Mouse (Mus musculus): Measurements from ENCODE around the gene Zfp458. TPM values are rescaled to one million over a fixed set of nuclear protein-coding genes. Genes with fewer than 3 reads are reported as not detected.
"Not testable (repeated sequence)": the region's sequence is repeated elsewhere in the genome, so short reads cannot be mapped to it uniquely, and the experiment has no call there.

Zfp458 gene
- 0.32 TPM for polyA plus RNA-seq (2012; fragmentation: generic; extraction: Trizol)
- long read RNA-seq, experiment 1, partial matches to known transcripts, result 0 of 1 reads
- long read RNA-seq, experiment 1, other reads (novel, unspliced or antisense), result 0 of 1 reads
- long read RNA-seq, experiment 2, result 0 reads

DNA sequence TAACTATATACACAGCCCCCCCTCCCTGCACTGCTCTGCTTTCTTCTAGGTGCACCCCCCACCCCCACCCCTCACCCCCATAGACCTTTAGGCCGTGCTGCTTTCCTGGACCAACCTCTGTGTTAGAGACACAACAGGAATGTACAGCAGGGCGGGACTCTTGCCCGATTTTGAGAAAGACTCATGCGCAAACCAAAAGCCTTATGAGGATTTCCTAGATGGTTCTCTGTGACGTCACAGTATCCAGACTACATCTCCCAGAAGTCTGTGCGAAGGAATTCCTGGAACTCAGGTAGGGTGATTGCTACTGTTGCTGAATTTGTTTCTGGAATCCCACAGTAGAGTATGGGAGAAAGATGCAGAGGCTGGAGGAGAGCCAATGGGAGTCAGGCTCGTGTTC, at the start of gene Zfp458:
Zfp458 (minus strand) TSS at position 153 of the 400 bp plus-strand sequence.
- H3K79me2 ChIP-seq (ENCODE audit: control insufficient read depth, insufficient read depth), result no peaks in the 10 kb centered on the region
- H3K36me3 ChIP-seq (ENCODE audit: control insufficient read depth, insufficient read depth), result no peaks in the 10 kb centered on the region
- H3K4me3 ChIP-seq (ENCODE audit: insufficient read depth, poor library complexity, severe bottlenecking), result no peak within 1 kb of the TSS
- H3ac ChIP-seq (ENCODE audit: control insufficient read depth, insufficient read length, low read depth), result no peak within 1 kb of the TSS
- TF ChIP-seq CTCF (IDR thresholded peaks at IDR 0.05; ENCODE audit: control insufficient read depth, insufficient read depth, insufficient read length) (no peak), CEBPB (IDR thresholded peaks at IDR 0.05; ENCODE audit: low read depth) (no peak), MYOG (IDR thresholded peaks at IDR 0.05; ENCODE audit: control insufficient read depth, extremely low read depth, insufficient read length) (no peak), MAX (IDR thresholded peaks at IDR 0.05) (no peak), FOSL1 (IDR thresholded peaks at IDR 0.05; ENCODE audit: insufficient read depth, low read length, poor library complexity, severe bottlenecking) (no peak), USF1 (IDR thresholded peaks at IDR 0.05; ENCODE audit: low read depth) (no peak), MYOD1 (IDR thresholded peaks at IDR 0.05; ENCODE audit: control insufficient read depth, insufficient read length, low read depth) (no peak)
- H3K27me3 ChIP-seq (ENCODE audit: control insufficient read depth, insufficient read depth, insufficient read length), result no peaks in the 10 kb centered on the region
- no peaks in the 10 kb centered on the region for H3K79me3 ChIP-seq (ENCODE audit: low read depth)

DNA sequence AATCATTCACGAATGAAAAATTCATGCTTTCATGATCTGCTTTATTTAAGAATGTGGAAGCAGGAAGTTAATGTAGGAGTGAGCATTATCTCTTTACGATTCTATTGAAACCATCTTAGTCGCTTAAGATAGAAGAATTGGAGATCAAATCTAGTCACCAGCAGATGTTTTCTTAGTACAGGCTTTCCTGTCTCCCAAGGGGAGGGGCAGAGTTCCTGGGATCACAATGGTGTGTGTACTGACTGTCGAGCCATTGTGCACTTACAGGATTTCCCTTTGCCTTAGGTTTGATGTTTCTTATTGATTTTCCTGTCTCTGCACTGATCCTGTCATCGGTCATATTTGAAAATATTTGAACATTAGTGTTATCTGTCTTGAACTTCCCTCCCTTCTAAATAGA, 28.5 kb upstream of the Zfp458 start:
- TF ChIP-seq CEBPB (IDR thresholded peaks at IDR 0.05; ENCODE audit: low read depth) (no peak), CTCF (IDR thresholded peaks at IDR 0.05; ENCODE audit: control insufficient read depth, insufficient read depth, insufficient read length) (no peak), MYOG (IDR thresholded peaks at IDR 0.05; ENCODE audit: control insufficient read depth, extremely low read depth, insufficient read length) (no peak), MYOD1 (IDR thresholded peaks at IDR 0.05; ENCODE audit: control insufficient read depth, insufficient read length, low read depth) (no peak), FOSL1 (IDR thresholded peaks at IDR 0.05; ENCODE audit: insufficient read depth, low read length, poor library complexity, severe bottlenecking) (no peak), MAX (IDR thresholded peaks at IDR 0.05) (no peak)
- Histone ChIP-seq H3ac (ENCODE audit: control insufficient read depth, insufficient read length, low read depth) (no peak overlapping the region), H3K36me3 (ENCODE audit: control insufficient read depth, insufficient read depth) (no peaks in the 10 kb centered on the region), H3K79me2 (ENCODE audit: control insufficient read depth, insufficient read depth) (no peaks in the 10 kb centered on the region), H3K79me3 (ENCODE audit: low read depth) (no peaks in the 10 kb centered on the region), H3K27me3 (ENCODE audit: control insufficient read depth, insufficient read depth, insufficient read length) (no peaks in the 10 kb centered on the region), H3K4me3 (ENCODE audit: insufficient read depth, poor library complexity, severe bottlenecking) (no peak overlapping the region)

DNA sequence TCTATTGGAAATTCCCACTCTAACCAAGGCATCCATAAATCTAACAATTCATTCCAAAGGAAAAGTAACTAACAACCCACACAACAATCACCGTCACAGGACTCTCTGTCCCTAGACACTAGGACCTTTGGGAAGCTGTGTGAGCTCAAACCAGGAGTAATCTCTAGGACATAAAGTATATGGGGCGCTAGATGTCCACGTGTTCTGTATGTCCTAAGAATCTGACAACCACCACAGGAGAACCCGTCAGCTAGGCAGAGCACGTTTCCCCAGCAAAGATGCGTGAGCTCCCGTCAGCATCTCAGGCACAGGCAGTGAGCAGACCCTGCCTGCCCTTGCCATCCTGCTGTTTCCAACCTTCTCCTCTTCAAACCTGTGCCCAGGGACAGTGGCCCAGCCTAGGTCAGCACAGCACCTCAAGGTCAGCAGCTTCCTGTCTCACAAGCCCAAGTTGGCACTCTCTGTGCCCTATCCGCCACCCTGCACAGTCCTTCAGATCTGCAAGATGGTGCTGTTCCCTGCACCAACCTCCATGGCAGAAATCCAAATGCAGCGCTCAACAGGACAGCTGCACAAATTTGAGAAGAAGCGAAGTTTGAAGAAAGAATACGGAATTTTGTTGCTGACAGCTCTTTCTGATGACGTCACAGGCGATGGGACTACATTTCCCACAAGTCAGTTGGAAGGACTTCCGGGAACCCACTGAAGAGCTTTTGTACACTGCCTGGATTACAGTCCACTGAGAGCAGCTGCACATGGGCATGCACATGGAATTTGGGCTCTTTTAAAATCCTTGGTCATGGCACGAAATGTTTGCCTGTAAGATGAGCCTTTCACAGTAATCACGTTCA, 27.8 kb upstream of the Zfp458 start, which contains the start of gene Zfp457:
Zfp457 (minus strand) TSS at position 664 of the 851 bp plus-strand sequence.
- H3K27me3 ChIP-seq (ENCODE audit: control insufficient read depth, insufficient read depth, insufficient read length), result no peaks in the 10 kb centered on the region
- H3ac ChIP-seq (ENCODE audit: control insufficient read depth, insufficient read length, low read depth), result peak within 1 kb of the TSS; percentile 86
- no peaks in the 10 kb centered on the region for H3K36me3 ChIP-seq (ENCODE audit: control insufficient read depth, insufficient read depth)
- TF ChIP-seq MAX (IDR thresholded peaks at IDR 0.05) (peak; percentile 39), MYOD1 (IDR thresholded peaks at IDR 0.05; ENCODE audit: control insufficient read depth, insufficient read length, low read depth) (no peak)
- no peaks in the 10 kb centered on the region for H3K79me3 ChIP-seq (ENCODE audit: low read depth)
- peak within 1 kb of the TSS; percentile 42 for H3K4me3 ChIP-seq (ENCODE audit: insufficient read depth, poor library complexity, severe bottlenecking)
- no peaks in the 10 kb centered on the region for H3K79me2 ChIP-seq (ENCODE audit: control insufficient read depth, insufficient read depth)

DNA sequence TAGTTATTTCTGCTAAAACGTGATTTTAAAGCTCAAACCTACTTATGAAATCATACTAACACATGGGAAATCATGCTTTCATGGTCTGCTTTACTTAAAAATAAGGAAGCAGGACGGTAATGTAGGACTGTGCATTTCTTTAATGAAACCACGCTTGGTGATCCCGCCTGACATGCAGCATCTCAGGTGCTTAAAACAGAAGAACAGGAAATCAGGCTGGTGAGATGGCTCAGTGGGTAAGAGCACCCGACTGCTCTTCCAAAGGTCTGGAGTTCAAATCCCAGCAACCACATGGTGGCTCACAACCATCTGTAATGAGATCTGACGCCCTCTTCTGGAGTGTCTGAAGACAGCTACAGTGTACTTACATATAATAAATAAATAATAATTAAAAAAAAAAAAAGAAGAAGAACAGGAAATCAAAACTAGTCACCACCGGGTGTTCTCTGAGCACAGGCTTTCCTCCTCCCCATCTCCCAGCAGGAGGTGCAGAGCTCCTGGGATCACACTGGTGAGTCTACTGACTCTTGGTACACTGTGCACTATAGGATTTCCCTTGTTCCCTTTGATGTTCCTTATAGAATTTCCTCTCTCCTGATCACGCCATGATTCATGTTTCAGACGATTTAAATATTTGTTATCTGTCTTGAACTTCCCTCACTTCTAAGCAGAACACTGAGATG, 8.7 kb downstream of the Zfp458 start:
- H3K79me2 ChIP-seq (ENCODE audit: control insufficient read depth, insufficient read depth); H3K79me3 ChIP-seq (ENCODE audit: low read depth): not testable (repeated sequence)

DNA sequence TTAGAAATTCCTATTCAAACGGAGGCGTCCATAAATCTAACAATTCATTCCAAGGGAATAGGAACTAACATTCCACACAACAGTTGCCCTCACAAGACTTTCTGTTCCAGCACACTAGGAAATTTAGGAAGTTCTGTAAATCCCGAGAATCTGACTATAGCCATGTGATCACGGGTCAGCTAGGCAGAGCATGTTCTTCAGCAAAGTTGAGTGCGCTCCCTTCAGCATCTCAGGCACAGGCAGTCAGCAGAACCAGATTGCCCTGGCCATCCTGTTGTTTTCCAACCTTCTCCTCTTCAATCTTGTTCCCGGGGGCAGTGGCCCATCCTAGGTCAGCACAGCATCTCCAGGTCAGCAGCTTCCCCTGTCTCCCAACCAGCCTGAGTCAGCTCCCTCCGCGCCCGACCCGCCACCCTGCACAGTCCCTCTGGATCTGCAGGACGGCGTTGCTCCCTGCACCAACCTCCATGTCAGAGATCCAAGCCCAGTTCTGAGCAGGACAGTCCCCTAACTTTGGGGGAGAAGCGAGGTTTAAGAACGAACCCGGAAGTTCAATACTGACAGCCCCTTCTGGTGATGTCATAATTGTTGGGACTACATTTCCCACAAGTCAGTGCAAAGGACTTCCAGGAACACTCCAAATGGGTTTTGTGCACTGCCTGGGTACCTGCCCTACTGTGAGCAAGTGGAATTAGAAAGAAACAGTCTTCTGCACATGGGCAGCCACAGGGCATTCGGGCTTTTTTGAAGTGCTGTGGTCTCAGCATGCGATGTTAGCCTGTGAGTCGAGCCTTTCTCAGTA, 9.5 kb downstream of the Zfp458 start:
- no peaks in the 10 kb centered on the region for H3K27me3 ChIP-seq (ENCODE audit: control insufficient read depth, insufficient read depth, insufficient read length)
- H3K79me2 ChIP-seq (ENCODE audit: control insufficient read depth, insufficient read depth), result no peaks in the 10 kb centered on the region
- peak overlapping the region; percentile 76 for H3ac ChIP-seq (ENCODE audit: control insufficient read depth, insufficient read length, low read depth)
- TF ChIP-seq MAX (IDR thresholded peaks at IDR 0.05), result no peak
- TF ChIP-seq MYOD1 (IDR thresholded peaks at IDR 0.05; ENCODE audit: control insufficient read depth, insufficient read length, low read depth), result no peak
- no peak for TF ChIP-seq USF1 (IDR thresholded peaks at IDR 0.05; ENCODE audit: low read depth)
- no peak for TF ChIP-seq CTCF (IDR thresholded peaks at IDR 0.05; ENCODE audit: control insufficient read depth, insufficient read depth, insufficient read length)
- TF ChIP-seq MYOG (IDR thresholded peaks at IDR 0.05; ENCODE audit: control insufficient read depth, extremely low read depth, insufficient read length), result no peak
- no peak for TF ChIP-seq FOSL1 (IDR thresholded peaks at IDR 0.05; ENCODE audit: insufficient read depth, low read length, poor library complexity, severe bottlenecking)
- TF ChIP-seq CEBPB (IDR thresholded peaks at IDR 0.05; ENCODE audit: low read depth), result no peak
- no peaks in the 10 kb centered on the region for H3K79me3 ChIP-seq (ENCODE audit: low read depth)
- H3K4me3 ChIP-seq (ENCODE audit: insufficient read depth, poor library complexity, severe bottlenecking), result peak overlapping the region; percentile 41
- no peaks in the 10 kb centered on the region for H3K36me3 ChIP-seq (ENCODE audit: control insufficient read depth, insufficient read depth)

More for the DNA sequence above, 8.7 kb downstream of the Zfp458 start:
- not testable (repeated sequence) for H3K36me3 ChIP-seq (ENCODE audit: control insufficient read depth, insufficient read depth); H3ac ChIP-seq (ENCODE audit: control insufficient read depth, insufficient read length, low read depth); H3K27me3 ChIP-seq (ENCODE audit: control insufficient read depth, insufficient read depth, insufficient read length)
- peak overlapping the region; percentile 41 for H3K4me3 ChIP-seq (ENCODE audit: insufficient read depth, poor library complexity, severe bottlenecking)

Data from C2C12 (cell line).